Mouse (Mus musculus): ENCODE results near the gene Slc22a19. TPM values are rescaled to one million over a fixed set of nuclear protein-coding genes. Genes with fewer than 3 reads are reported as not detected.
"Not testable (repeated sequence)": the region's sequence is repeated elsewhere in the genome, so short reads cannot be mapped to it uniquely, and the experiment has no call there.

Slc22a19 gene
- total RNA-seq (2014; rRNA removed): not detected in 2 replicates
- not detected in 2 replicates for polyA plus RNA-seq (2012; rRNA removed)

DNA sequence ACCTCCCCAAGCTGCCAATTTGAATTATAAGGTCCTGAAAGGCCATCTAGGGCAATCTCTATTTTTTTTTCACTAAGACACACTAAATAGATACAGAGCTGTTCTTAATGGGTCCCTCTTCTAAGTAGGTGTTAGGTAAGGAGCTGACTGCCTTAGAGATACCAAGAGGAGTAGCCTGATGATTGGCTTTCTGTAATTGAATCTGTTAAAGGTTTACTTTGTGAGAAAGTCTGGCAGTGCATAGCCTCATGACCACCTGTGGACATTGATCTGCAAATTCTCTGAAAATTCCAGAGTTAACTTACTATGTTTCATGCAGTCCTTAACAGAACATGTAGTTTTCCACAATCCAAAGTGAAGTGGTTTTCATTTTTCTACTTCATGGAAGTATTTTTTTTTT, at the start of gene Slc22a19:
Slc22a19 (minus strand) TSS at position 163 of the 400 bp plus-strand sequence.
- DNase-seq (ENCODE audit: extremely low read depth, low read depth, low spot score): no peak

DNA sequence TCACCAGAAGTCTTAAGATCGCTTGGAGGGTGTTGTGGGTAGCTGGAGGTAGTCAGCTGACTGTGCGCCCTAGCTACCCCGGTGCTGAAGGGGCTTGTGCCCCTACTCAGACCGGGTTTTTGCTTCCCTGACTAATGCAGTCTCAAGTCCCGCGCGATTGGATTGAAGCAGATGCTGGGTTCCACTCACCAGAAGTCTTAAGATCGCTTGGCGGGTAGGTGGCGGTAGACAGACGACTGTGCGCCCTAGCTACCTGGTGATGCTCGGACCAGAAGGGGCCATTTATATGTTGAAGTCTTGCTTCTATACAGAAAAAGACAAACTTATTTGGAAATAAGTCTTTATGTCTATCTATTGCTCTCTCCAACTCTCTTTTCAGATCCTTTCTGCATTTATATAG, 42.3 kb upstream of the Slc22a19 start:
- not testable (repeated sequence) for H3K9ac ChIP-seq (ENCODE audit: low read depth, low read length); H3K4me1 ChIP-seq (ENCODE audit: control insufficient read depth, insufficient read depth, low read length); H3K27ac ChIP-seq (replicated peaks; ENCODE audit: insufficient read depth, low read depth, low read length); H3K79me2 ChIP-seq (ENCODE audit: control insufficient read depth, insufficient read depth, low read length); H3K36me3 ChIP-seq (ENCODE audit: control insufficient read depth, insufficient read depth, low read length); DNase-seq (ENCODE audit: extremely low read depth, low read depth, low spot score); H3K4me3 ChIP-seq (ENCODE audit: insufficient read depth, low read depth, low read length); H3K27me3 ChIP-seq (ENCODE audit: control insufficient read depth, insufficient read depth, low read length)
- 77% methylated on average over 13 of the region's 13 CpGs for WGBS

More for the DNA sequence above, at the start of gene Slc22a19:
- no peak within 1 kb of the TSS for H3K4me3 ChIP-seq (ENCODE audit: insufficient read depth, low read depth, low read length)
- H3K27me3 ChIP-seq (ENCODE audit: control insufficient read depth, insufficient read depth, low read length): no peaks in the 10 kb centered on the region
- TF ChIP-seq CTCF (IDR thresholded peaks at IDR 0.05; ENCODE audit: low read depth, low read length) (no peak), POLR2A (IDR thresholded peaks at IDR 0.05; ENCODE audit: extremely low read depth, insufficient read depth, low read length) (no peak)
- no peak within 1 kb of the TSS for H3K9ac ChIP-seq (ENCODE audit: low read depth, low read length)
- H3K36me3 ChIP-seq (ENCODE audit: control insufficient read depth, insufficient read depth, low read length): no peaks in the 10 kb centered on the region
- no peaks in the 10 kb centered on the region for H3K79me2 ChIP-seq (ENCODE audit: control insufficient read depth, insufficient read depth, low read length)
- no peaks in the 10 kb centered on the region for H3K4me1 ChIP-seq (ENCODE audit: control insufficient read depth, insufficient read depth, low read length)
- no peak within 1 kb of the TSS for H3K27ac ChIP-seq (replicated peaks; ENCODE audit: insufficient read depth, low read depth, low read length)

DNA sequence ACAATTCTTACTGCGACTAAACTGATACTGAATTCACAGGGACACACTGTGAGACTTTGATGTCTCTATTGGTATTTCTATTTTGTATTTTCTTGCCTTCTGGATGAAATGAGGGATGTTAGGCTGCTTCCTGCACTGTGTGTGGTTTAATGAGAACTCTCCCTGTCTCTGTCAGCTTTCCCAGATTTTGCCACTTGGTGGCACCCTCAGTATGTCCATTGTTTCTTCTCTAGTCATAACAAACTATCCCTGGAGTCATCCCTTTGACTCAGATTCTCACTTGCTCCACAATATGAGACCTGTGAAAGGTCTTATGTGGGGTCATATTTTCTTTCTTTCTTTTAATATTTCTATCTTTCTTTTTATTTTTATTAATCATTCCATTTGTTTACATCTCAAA, 18.4 kb upstream of the Slc22a19 start:
- Histone ChIP-seq H3K4me3 (ENCODE audit: insufficient read depth, low read depth, low read length) (no peak overlapping the region), H3K4me1 (ENCODE audit: control insufficient read depth, insufficient read depth, low read length) (no peaks in the 10 kb centered on the region), H3K27me3 (ENCODE audit: control insufficient read depth, insufficient read depth, low read length) (no peaks in the 10 kb centered on the region), H3K27ac (replicated peaks; ENCODE audit: insufficient read depth, low read depth, low read length) (no peak overlapping the region), H3K9ac (ENCODE audit: low read depth, low read length) (no peak overlapping the region), H3K79me2 (ENCODE audit: control insufficient read depth, insufficient read depth, low read length) (no peaks in the 10 kb centered on the region), H3K36me3 (ENCODE audit: control insufficient read depth, insufficient read depth, low read length) (no peaks in the 10 kb centered on the region)
- TF ChIP-seq CTCF (IDR thresholded peaks at IDR 0.05; ENCODE audit: low read depth, low read length) (0 out of 2 replicates have a peak, but pooled peaks have one; percentile 26), POLR2A (IDR thresholded peaks at IDR 0.05; ENCODE audit: extremely low read depth, insufficient read depth, low read length) (no peak)
- peak; percentile 43 for DNase-seq (ENCODE audit: extremely low read depth, low read depth, low spot score)
- 15% methylated on average over 1 of the region's 1 CpGs for WGBS

DNA sequence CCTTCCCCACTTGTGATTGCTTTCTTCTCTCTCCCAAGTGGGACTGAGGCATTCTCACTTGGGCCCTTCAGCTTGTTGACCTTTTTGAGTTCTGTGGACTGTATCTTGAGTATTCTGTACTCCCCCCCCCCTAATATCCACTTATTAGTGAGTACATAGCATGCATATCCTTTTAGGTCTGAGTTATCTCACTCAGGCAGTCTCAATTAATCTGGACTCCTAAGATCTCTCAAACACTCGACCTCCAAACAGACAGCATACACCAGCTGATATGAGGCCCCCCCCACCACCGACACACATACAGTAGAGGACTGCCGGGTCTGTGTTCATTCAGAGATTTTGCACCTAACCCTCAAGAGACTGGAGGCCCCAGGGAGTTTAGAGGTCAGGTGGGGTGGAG, 18.0 kb downstream of the Slc22a19 start:
- H3K27me3 ChIP-seq (ENCODE audit: control insufficient read depth, insufficient read depth, low read length); H3K4me3 ChIP-seq (ENCODE audit: insufficient read depth, low read depth, low read length); DNase-seq (ENCODE audit: extremely low read depth, low read depth, low spot score); H3K9ac ChIP-seq (ENCODE audit: low read depth, low read length); H3K27ac ChIP-seq (replicated peaks; ENCODE audit: insufficient read depth, low read depth, low read length); H3K36me3 ChIP-seq (ENCODE audit: control insufficient read depth, insufficient read depth, low read length); H3K79me2 ChIP-seq (ENCODE audit: control insufficient read depth, insufficient read depth, low read length); H3K4me1 ChIP-seq (ENCODE audit: control insufficient read depth, insufficient read depth, low read length): not testable (repeated sequence)
- 60% methylated on average over 3 of the region's 3 CpGs for WGBS

DNA sequence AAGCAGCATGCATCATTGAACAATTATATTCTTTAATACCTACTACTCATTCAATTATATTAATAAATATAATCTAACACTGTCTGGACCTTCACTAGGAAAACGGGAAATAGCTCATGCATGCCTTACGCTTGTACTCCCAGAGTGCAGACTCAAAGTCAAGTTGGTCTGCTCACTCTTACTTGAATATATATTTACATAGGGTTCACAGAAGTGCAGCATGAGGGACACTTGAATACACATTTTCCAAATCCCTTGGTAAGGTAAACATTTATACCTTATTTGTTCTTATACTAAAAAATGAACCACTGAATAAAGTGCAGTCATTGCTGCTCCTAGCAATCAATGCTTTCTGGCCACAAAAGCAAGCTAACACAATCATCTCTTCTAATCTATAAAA, 19.9 kb downstream of the Slc22a19 start:
- no peaks in the 10 kb centered on the region for H3K36me3 ChIP-seq (ENCODE audit: control insufficient read depth, insufficient read depth, low read length)
- no peaks in the 10 kb centered on the region for H3K4me1 ChIP-seq (ENCODE audit: control insufficient read depth, insufficient read depth, low read length)
- TF ChIP-seq CTCF (IDR thresholded peaks at IDR 0.05; ENCODE audit: low read depth, low read length) (no peak), POLR2A (IDR thresholded peaks at IDR 0.05; ENCODE audit: extremely low read depth, insufficient read depth, low read length) (no peak)
- H3K27me3 ChIP-seq (ENCODE audit: control insufficient read depth, insufficient read depth, low read length): no peaks in the 10 kb centered on the region
- no peak overlapping the region for H3K9ac ChIP-seq (ENCODE audit: low read depth, low read length)
- 91% methylated on average over 2 of the region's 2 CpGs for WGBS
- no peak overlapping the region for H3K4me3 ChIP-seq (ENCODE audit: insufficient read depth, low read depth, low read length)
- H3K27ac ChIP-seq (replicated peaks; ENCODE audit: insufficient read depth, low read depth, low read length): no peak overlapping the region
- no peak for DNase-seq (ENCODE audit: extremely low read depth, low read depth, low spot score)
- no peaks in the 10 kb centered on the region for H3K79me2 ChIP-seq (ENCODE audit: control insufficient read depth, insufficient read depth, low read length)

DNA sequence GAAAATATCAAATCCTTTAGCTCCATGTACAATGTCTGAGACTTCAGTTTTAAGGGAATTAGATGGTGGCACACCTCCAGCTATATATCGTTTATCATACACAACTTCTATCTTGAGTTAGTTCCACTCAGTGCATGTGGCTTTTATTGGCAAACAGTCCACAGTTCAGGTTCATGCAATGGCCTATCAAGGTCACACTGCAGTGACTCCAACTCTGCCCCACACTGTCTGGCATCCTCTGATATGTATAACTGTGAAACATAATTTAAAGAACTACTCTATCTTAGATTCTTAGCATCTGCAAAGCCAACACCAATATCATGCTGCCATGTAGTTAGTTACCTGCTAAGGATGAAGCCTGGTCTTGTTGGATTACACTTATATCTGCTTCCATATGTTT, 23.1 kb downstream of the Slc22a19 start:
- no peak overlapping the region for H3K27ac ChIP-seq (replicated peaks; ENCODE audit: insufficient read depth, low read depth, low read length)
- H3K4me3 ChIP-seq (ENCODE audit: insufficient read depth, low read depth, low read length): no peak overlapping the region
- no peak overlapping the region for H3K9ac ChIP-seq (ENCODE audit: low read depth, low read length)
- TF ChIP-seq CTCF (IDR thresholded peaks at IDR 0.05; ENCODE audit: low read depth, low read length) (no peak), POLR2A (IDR thresholded peaks at IDR 0.05; ENCODE audit: extremely low read depth, insufficient read depth, low read length) (no peak)
- H3K27me3 ChIP-seq (ENCODE audit: control insufficient read depth, insufficient read depth, low read length): no peaks in the 10 kb centered on the region
- DNase-seq (ENCODE audit: extremely low read depth, low read depth, low spot score): no peak
- WGBS: 85% methylated on average over 1 of the region's 1 CpGs
- no peaks in the 10 kb centered on the region for H3K36me3 ChIP-seq (ENCODE audit: control insufficient read depth, insufficient read depth, low read length)
- no peaks in the 10 kb centered on the region for H3K79me2 ChIP-seq (ENCODE audit: control insufficient read depth, insufficient read depth, low read length)
- no peaks in the 10 kb centered on the region for H3K4me1 ChIP-seq (ENCODE audit: control insufficient read depth, insufficient read depth, low read length)
